In the genomic region with DNA sequence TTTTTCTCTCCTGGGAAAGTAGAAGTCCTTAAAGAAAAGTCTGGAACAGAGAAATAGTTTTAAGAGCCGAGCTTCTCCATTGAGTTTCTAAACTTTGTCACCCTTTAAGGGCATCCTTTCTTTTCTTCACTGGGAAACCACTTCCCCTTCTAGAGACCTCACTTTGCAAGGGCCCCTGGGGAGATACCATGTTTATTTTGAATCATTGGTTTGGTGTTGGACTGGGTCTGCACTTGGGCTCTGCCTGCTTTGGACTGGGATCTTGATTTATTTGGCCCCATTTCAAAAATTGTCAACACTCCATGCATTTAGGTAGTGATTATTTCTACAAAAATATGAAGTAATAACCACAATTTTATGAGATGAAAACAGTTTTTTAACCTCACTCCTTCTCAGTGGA, we compare ENCODE assay signal across 21 mouse cellular contexts.
DNase-seq lines count a peak whose midpoint lies in the region; ATAC-seq and TF ChIP-seq lines count a peak whose summit lies in the region.
"Had no signal": no experiment of that assay in that cellular context is flagged by ENCODE, and none has a peak within 500 bp of the region (broad histone marks: within the 10 kb centered on the region; RNA-seq: fewer than 3 reads in every experiment).

No protein-coding gene starts in this region.

- ATAC-seq in liver, postnatal 0 days = no peak
- peak; percentile 24 for ATAC-seq in activated CD4-positive, CD25-positive, alpha-beta regulatory T cell, adult 4 months
- no peak for ATAC-seq in neural tube, embryonic 15.5 days (ENCODE audit: low FRiP score)
- ATAC-seq: forebrain, embryonic 16.5 days had no signal

- 0 out of 2 replicates have a peak overlapping the region, but pooled peaks have one; percentile 3 for H3K4me2 ChIP-seq in liver, postnatal 0 days (ENCODE audit: low read depth, low read length)
- no peak overlapping the region for H3K4me2 ChIP-seq in neural tube, embryonic 15.5 days
- H3K4me2 ChIP-seq: heart, embryonic 11.5 days; hindbrain, embryonic 14.5 days; liver, embryonic 15.5 days; midbrain, embryonic 11.5 days had no signal

- 39% methylated on average over 1 of the region's 1 CpGs for WGBS in liver, postnatal 0 days (ENCODE audit: insufficient replicate concordance)
- 60% methylated on average over 1 of the region's 1 CpGs for WGBS in neural tube, embryonic 15.5 days

- H3K4me3 ChIP-seq in liver, postnatal 0 days (ENCODE audit: low read depth, low read length) = no peak overlapping the region
- H3K4me3 ChIP-seq in neural tube, embryonic 15.5 days (replicated peaks) = no peak overlapping the region
- H3K4me3 ChIP-seq: forebrain, embryonic 10.5 days; limb, embryonic 15.5 days; liver, embryonic 15.5 days had no signal

- no peak for TF ChIP-seq EP300 in liver, postnatal 0 days (IDR thresholded peaks at IDR 0.05; ENCODE audit: low read depth)

- no peak for DNase-seq in liver, postnatal 0 days
- DNase-seq in liver (no peak), 3T3-L1 (ENCODE audit: low read depth, low spot score) (peak; percentile 54)
- peak; percentile 17 to 21 for DNase-seq in B cell, adult 2 months
- DNase-seq in Muller cell, postnatal 12 days (ENCODE audit: inconsistent ontology term) = no peak
- no peak for DNase-seq in layer of hippocampus, postnatal 36 days
- DNase-seq: adrenal gland, postnatal 25 days; cerebellum, postnatal 10 days; gastrocnemius, postnatal 14 days; layer of hippocampus, adult 9-11 months; left cerebral cortex, postnatal 4 days; right cerebral cortex, postnatal 14 days had no signal

- no peak overlapping the region for H3K9ac ChIP-seq in liver, postnatal 0 days (replicated peaks)
- no peak overlapping the region for H3K9ac ChIP-seq in neural tube, embryonic 15.5 days (replicated peaks)
- H3K9ac ChIP-seq: hindbrain, embryonic 14.5 days; limb, embryonic 15.5 days; liver, embryonic 15.5 days had no signal

- H3K9me3 ChIP-seq in liver, postnatal 0 days (ENCODE audit: low read length) = no peaks in the 10 kb centered on the region
- no peaks in the 10 kb centered on the region for H3K9me3 ChIP-seq in neural tube, embryonic 15.5 days (replicated peaks)
- H3K9me3 ChIP-seq: forebrain, embryonic 10.5 days; limb, embryonic 15.5 days; liver, embryonic 15.5 days had no signal

- no peaks in the 10 kb centered on the region for H3K4me1 ChIP-seq in liver, postnatal 0 days (ENCODE audit: insufficient read depth)
- no peaks in the 10 kb centered on the region for H3K4me1 ChIP-seq in neural tube, embryonic 15.5 days
- H3K4me1 ChIP-seq: liver, embryonic 15.5 days had no signal

- no peaks in the 10 kb centered on the region for H3K36me3 ChIP-seq in liver, postnatal 0 days (replicated peaks; ENCODE audit: insufficient read depth, low read length)
- H3K36me3 ChIP-seq in neural tube, embryonic 15.5 days = no peaks in the 10 kb centered on the region
- H3K36me3 ChIP-seq: forebrain, embryonic 10.5 days; limb, embryonic 15.5 days; liver, embryonic 15.5 days had no signal

- no peaks in the 10 kb centered on the region for H3K27me3 ChIP-seq in liver, postnatal 0 days (ENCODE audit: insufficient read depth, low read length)
- H3K27me3 ChIP-seq in neural tube, embryonic 15.5 days (replicated peaks) = no peaks in the 10 kb centered on the region; the same call in 1 of the 2 replicates
- H3K27me3 ChIP-seq: liver, embryonic 15.5 days had no signal

- TF ChIP-seq CTCF in liver, postnatal 0 days (IDR thresholded peaks at IDR 0.05; ENCODE audit: low read depth) = no peak

- H3K27ac ChIP-seq in liver, postnatal 0 days (ENCODE audit: low read depth) = no peak overlapping the region
- H3K27ac ChIP-seq in neural tube, embryonic 15.5 days (replicated peaks) = no peak overlapping the region
- H3K27ac ChIP-seq: forebrain, embryonic 10.5 days; hindbrain, embryonic 14.5 days; limb, embryonic 15.5 days; liver, embryonic 15.5 days had no signal

Comparison
In these comparisons a context has a peak if more than half of its experiments do, and no peak if none do; other contexts are left out.
1. DNase-seq: peak in 3T3-L1 (single experiment) and B cell, adult 2 months (2 of 2); none in liver, postnatal 0 days (single experiment), liver (single experiment), Muller cell, postnatal 12 days (single experiment) and layer of hippocampus, postnatal 36 days (0 of 2).